Mouse (Mus musculus) urinary bladder, postnatal 25 days (tissue): Measurements from ENCODE around the gene Dmgdh.

Experiments used
- DNase-seq: peaks from one replicate; pipeline ENCODE4 v3.0.0; 2022; ENCODE audit warnings: low spot score

Dmgdh gene

DNA sequence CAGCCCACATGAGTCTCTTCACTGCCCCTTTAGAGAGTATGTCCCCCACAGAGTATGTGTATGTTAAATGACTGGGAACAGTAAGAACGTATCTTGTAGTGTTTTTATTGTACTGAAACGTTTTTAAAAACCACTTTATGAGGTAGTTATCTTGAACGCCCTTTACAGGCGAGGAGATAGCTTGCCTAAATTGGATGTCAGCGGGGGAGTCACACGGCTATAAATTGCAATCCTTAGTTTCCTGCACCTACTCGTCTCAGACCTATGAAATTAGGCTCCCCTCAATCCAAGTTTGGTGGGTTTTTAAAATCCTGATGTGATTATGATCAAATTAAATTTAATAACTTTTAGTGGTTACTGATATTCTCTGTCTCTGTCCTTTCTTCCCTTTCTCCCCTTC lies 98.6 kb downstream of the Dmgdh start:
- DNase-seq = no peak

DNA sequence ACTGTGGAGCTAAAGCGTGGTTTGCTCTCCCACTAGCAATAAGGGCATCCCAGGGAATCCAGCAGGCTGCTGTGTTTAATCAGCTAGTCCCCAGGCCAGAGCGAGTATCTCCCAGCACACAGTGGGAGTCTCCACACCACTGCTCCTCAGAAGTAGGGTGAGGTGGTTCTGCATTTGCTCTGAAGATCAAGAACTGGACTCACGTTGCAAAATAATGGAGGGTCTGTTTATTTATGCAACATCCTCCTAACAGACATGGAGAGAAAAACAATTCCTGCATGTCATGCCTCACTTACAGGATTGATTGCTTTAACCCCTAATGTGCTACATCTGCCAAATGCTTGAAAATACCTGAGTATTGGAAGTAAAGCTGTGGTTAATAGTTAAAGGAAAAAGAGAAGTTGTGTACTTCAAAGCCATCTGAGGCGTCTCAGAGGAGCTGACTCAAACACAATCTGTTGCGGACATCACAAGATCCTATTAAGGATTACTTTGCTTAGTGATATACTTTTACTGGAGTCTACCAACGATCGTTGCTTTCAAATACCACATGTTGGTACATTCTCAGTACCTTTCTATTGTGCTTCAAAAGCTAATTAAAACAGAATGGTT lies 99.6 kb downstream of the Dmgdh start:
- DNase-seq = no peak

- no peak for DNase-seq
Observed at GRCm38 (mm10) chr13:93782823-93783222, 108.6 kb downstream of the Dmgdh start.

- DNase-seq = no peak
Observed at GRCm38 (mm10) chr13:93785329-93785728, 111.1 kb downstream of the Dmgdh start.

DNA sequence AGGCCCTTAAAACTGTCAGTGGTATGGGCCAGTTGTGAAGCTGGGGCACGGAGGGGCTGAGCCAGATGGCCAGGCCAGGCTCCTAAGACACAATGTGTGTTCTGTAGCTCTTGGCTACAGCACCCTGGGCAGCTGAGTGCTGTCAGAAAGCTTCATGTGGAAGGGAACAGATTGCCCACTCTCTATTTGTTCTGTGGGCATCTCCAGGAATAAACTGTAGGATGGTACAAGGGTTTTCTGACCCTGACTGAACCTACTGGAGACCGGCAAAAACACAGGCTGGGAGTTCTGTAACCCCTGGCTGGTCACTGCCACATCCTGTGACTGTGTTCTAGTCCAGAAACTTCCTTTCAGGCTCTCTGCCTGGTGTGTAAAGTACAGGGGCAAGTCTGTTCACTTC lies 111.8 kb downstream of the Dmgdh start:
- no peak for DNase-seq

GRCm38 (mm10) chr13:93787647-93788046 lies 113.4 kb downstream of the Dmgdh start:
- DNase-seq = no peak

GRCm38 (mm10) chr13:93792945-93793642 lies 118.9 kb downstream of the Dmgdh start:
- no peak for DNase-seq

DNA sequence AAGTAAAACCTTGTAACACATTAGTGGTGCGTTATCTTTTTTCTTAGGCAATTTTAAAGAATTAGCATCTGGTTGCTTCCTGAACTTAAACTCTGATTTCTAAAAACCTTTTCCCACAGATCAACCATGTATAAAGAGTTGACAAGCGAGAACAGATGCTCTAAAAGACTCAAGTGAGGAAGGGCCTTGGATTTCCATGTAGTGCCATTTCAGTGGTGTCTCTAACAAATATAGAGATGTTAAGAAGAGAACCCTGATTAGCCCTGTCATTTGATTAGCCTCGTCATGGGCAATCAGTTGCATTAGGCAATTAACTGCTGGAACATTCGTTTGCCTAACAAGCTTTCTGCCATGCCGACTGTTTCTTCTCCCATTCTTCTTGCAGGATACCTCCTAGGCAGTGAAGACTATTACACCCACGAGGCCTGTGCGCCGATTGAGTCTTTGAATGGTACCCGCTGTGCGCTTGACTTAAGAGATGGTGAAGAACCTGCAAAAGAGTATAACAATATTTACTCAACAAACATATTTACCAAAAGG lies 119.5 kb downstream of the Dmgdh start:
- DNase-seq = no peak

DNA sequence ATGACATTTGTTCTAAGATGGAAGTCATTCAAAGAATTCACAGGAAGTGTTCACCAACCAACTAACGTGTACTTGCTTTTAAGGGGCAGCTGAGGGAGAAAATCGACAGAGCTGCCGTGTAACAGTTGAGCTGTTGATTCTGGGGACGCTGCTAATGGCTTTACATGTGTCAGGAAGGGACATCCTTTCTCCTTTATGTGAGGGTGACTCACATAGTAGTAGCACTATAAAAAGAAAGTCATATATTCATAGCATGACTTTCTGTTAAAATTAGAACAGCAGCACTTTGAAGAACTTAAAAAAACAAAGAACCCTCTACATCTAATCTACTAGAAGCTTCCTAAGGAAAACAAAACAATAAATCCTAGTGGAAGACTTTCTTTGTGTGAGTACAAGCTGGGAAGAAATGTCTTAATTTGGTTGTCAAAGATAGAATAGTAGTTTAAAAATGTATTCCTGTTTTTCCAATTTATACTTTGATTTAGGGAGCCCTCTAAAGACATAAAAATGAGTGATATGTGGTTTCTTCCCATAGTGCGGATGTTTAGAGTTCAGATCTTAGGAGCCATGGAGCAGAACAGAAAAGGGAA lies 122.9 kb downstream of the Dmgdh start:
- no peak for DNase-seq
